Mouse (Mus musculus): Measurements from ENCODE around the gene Parp4.

Gene Parp4

DNA sequence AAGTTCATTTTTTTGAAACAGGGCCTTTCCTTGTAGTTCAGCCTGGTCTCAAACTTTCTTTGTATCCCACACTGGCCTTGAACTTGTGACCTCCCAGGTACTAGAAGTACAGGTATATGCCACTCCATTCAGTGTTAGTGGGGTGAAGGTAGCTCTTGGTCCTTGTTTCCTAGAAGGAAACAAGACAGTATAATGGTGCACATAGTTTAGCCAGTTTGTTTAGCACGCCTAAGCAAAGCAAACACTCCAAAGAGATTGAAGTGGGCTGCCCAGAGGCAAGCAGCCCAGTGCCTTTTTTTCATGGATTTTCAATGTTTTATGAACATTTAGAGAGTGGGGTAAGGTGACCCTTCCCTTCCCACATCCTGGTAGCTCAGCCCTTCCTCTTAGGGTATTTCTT lies 42.1 kb downstream of the Parp4 start:
- no peak for DNase-seq

DNA sequence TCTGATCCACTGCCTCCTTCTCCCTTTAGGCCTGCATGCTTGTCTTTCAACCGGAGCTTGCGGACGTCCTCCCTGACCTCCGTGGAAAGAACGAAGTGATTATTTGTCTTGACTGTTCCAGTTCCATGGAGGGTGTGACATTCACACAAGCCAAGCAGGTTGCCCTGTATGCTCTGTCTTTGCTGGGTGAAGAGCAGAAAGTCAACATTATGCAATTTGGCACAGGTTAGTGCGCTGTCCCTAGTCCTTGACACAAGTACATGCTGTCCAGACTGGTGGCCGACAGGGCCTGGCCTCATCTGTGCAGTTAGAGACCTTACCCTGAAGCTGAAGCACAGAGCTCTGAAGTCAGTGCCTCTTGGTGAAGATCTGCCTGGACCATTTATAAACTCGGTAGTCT lies 45.0 kb downstream of the Parp4 start:
- peak; percentile 4 for DNase-seq

DNA sequence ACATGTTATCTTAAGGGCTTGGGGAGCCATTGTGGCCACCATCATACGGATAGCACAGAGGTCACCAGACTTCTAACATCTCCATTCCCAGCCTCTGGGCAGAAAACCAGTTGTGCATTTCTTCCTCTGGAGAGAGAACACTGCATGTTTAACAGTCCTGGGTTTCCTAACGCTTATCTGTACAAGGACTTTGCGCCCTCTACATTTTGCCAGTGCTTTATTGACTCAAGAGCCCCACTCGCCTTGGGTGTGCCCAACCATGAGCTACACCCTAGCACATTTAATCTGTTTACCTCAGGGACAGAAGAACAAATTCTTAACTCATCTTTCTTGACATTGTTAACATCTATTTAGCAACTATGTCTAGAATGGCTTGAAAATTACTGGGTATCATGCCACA lies 50.8 kb downstream of the Parp4 start:
- no peak for DNase-seq

DNA sequence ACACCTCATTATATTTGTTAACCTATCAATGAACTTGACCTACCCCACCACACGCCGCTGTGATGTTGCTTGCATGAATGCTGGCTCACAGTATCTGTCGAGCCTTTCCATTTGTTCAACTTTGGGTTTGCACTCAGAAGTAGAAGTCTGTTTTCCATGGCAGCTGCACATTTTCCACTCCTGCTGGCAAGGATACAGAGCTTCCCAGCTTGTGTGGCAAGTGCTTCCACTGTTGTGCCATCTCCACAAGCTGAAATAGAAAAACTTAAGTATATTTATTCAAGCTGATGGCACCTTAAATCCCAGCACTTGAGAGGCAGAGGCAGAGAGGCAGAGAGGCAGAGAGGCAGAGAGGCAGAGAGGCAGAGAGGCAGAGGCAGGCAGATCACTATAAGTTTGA lies 52.9 kb downstream of the Parp4 start:
- DNase-seq = no peak

- no peak for DNase-seq
These were observed 55.7 kb downstream of the Parp4 start for GRCm38 (mm10) chr14:56631109-56631508.

- no peak for DNase-seq
These were observed 71.8 kb downstream of the Parp4 start for GRCm38 (mm10) chr14:56647206-56647605.

- DNase-seq = no peak
These were observed 74.0 kb downstream of the Parp4 start for GRCm38 (mm10) chr14:56649448-56649847.

DNA sequence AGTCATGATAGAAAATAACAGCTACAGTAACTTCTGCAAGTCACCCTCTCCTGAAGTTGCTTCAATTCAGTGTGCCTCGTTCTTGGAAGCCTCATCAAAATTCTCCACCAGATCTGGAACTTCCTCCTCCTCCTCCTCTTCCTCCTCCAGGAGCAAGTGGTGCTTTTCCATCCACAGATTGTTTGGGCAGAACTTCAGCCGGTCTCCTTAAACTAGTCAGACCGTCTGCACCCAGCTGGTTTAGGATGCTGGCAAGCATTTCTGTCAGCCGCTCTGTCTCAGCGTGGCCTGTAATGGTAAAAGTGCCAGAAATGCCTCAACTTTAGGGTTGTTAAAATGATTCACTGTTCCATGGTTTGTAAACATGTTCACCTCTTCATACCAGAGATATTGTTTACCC lies 90.2 kb downstream of the Parp4 start:
- no peak for DNase-seq

DNA sequence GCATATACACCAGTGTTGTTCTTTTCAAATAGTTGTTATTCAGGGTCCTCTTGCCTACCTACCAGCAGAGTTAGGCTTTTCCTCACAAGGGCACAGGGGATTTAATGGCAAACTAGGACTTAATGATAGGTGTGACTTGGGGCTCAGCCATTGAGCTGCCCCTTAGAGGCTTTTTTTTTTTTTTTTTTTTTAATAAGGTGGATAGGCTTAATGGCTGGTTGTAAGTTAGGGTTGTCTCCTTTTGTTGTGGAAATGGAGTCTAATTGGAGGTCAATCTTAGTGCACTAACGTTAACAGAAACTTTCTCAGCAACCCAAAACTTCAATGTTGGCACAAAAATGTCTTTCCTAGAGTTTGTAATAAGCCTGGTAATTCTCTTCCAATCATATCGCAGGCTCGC lies 91.5 kb downstream of the Parp4 start:
- no peak for DNase-seq

DNA sequence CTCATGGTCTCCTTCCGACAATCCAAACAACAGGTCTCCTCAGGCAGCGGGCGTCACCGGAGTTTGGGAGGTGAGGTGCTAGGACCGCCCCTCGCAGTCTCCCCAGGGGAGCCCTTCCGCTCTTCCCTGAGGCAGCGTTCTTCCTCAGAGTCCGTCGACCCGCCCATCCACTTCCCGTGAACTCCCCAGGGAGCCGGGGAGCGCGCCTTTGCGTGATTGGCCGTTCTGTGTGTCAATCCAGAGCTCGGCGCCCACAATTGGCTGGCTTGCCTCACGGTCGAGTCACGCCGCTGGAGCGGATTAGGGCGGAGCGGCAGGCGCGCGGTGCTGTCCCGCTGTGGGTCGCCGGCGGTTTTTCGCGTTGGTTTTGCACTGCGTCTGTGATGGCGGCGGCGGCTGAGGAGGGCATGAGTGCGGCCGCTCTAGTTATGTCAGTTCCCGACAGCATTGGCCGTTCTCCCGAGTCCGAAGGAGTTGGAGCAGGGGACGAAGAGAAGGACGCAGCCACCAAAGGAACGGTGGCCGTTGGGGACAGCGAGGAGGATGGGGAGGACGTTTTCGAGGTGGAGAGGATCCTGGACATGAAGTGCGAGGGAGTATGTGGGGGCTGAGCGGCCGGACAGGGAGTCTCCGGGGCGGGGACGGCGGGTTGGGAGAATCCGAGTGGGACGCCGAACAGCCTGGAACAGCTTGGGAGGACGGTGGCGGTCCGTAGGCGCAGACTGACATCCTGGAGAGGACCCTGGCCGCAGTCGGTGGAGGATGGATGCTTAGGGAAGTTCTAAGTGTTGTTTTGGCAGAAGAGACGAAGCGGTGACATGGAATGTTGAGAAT lies 92.8 kb downstream of the Parp4 start, which contains the start of gene Mphosph8:
Gene Mphosph8, plus strand, starts transcription at position 280 of the 834 bp plus-strand sequence.
- peak; percentile 99 for DNase-seq

GRCm38 (mm10) chr14:56669046-56669620 lies 93.7 kb downstream of the Parp4 start:
- no peak for DNase-seq

- peak; percentile 40 for DNase-seq
These were observed 110.0 kb downstream of the Parp4 start for GRCm38 (mm10) chr14:56685426-56685825.

GRCm38 (mm10) chr14:56689116-56689515 lies 113.7 kb downstream of the Parp4 start:
- DNase-seq = no peak

GRCm38 (mm10) chr14:56689766-56690165 lies 114.3 kb downstream of the Parp4 start:
- DNase-seq = no peak

GRCm38 (mm10) chr14:56695495-56695894 lies 120.1 kb downstream of the Parp4 start:
- DNase-seq = no peak

DNA sequence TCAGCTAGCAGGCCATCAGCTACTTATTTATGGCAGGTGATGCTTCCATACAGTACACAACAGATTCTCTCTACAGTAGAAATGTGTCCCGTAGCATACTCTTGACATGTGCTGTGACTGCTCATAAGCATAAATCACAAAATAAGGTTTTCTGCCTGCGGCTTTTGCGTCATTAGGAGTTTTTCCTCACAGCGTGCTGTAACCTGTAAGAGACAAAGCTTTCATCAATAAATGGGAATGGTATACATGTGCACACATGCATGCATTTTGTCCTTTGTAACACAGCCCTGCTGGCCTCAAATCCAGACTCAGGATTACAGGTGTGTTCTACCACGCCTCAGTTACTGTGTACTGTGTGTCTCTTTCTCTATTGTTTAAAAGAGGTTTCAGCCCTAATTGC lies 122.4 kb downstream of the Parp4 start:
- DNase-seq = no peak

DNA sequence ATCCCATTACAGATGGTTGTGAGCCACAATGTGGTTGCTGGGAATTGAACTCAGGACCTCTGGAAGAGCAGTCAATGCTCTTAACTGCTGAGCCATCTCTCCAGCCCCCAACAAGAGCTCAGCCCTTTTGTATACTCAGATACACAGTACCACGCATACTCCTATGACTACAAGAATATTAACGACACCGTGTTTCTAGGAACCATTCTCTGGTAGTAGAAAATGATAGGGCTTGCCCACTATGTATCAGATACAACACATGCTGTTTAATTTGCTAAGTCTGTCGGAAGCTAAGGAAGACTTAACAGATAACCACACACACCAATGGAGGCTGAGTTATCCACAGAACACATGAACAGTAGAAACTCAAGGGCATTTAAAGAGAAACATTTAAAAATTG lies 127.2 kb downstream of the Parp4 start:
- no peak for DNase-seq

- peak; percentile 13 for DNase-seq
These were observed 130.3 kb downstream of the Parp4 start for GRCm38 (mm10) chr14:56705687-56706086.
